Comparison of ENCODE assay signal across 10 mouse cellular contexts in the genomic region with DNA sequence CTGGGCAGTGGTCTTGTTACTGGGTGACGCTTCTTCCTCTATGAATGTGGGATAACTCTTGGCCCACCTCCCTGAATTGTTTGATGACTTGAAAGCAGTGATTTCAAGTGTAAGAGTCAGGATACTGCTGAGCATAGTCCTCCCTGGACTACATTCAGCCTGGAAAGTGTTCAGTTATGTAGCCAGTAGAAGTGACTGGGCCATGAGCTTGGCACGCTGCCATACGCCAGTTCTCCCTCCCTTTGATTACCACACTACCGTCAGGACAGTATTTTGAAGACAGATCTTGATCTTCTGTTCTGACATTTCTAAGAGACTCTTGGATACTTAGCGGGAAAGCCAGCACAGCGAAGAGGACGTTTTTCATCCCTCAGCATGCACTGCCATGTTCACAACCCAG. TPM values are rescaled to one million over a fixed set of nuclear protein-coding genes. Genes with fewer than 3 reads are reported as not detected.
DNase-seq lines count a peak whose midpoint lies in the region; ATAC-seq lines count a peak whose summit lies in the region.
"Had no signal": no experiment of that assay in that cellular context is flagged by ENCODE, and none has a peak within 500 bp of the region (broad histone marks: within the 10 kb centered on the region; RNA-seq: fewer than 3 reads in every experiment).

No protein-coding gene starts in this region.

- peaks cover 44% of the 10 kb centered on the region for H3K4me1 ChIP-seq in heart, embryonic 12.5 days (replicated peaks)
- no peaks in the 10 kb centered on the region for H3K4me1 ChIP-seq in hindbrain, embryonic 12.5 days

- peak; percentile 30 to 40 for DNase-seq in kidney, postnatal 4 days
- no peak for DNase-seq in kidney, adult 11 months
- DNase-seq in adrenal gland, adult 8-10 months, result peak; percentile 53
- DNase-seq in lung, postnatal 25 days (ENCODE audit: low spot score), result peak; percentile 46
- DNase-seq in thymus, postnatal 4 days, result no peak
- DNase-seq: thymus, adult 18-20 months had no signal

- H3K4me2 ChIP-seq in heart, embryonic 12.5 days, result no peak overlapping the region
- H3K4me2 ChIP-seq in hindbrain, embryonic 12.5 days (replicated peaks), result no peak overlapping the region

- no peak overlapping the region for H3K4me3 ChIP-seq in heart, embryonic 12.5 days
- no peak overlapping the region for H3K4me3 ChIP-seq in hindbrain, embryonic 12.5 days
- H3K4me3 ChIP-seq: erythroblast, embryonic 14.5 days had no signal

- no peak; the same call in 1 of the 2 replicates for ATAC-seq in heart, embryonic 12.5 days (ENCODE audit: insufficient number of reproducible peaks, low FRiP score)
- ATAC-seq in hindbrain, embryonic 12.5 days (ENCODE audit: low FRiP score), result no peak

- no peak overlapping the region for H3K9ac ChIP-seq in heart, embryonic 12.5 days
- H3K9ac ChIP-seq in hindbrain, embryonic 12.5 days, result no peak overlapping the region

- 46% methylated on average over 7 of the region's 7 CpGs for WGBS in heart, embryonic 12.5 days
- WGBS in hindbrain, embryonic 12.5 days, result 84% methylated on average over 7 of the region's 7 CpGs

- peak overlapping the region; percentile 52; the same call in 1 of the 2 replicates for H3K27ac ChIP-seq in heart, embryonic 12.5 days (ENCODE audit: poor library complexity, severe bottlenecking)
- H3K27ac ChIP-seq in hindbrain, embryonic 12.5 days, result no peak overlapping the region

- H3K36me3 ChIP-seq in heart, embryonic 12.5 days, result no peaks in the 10 kb centered on the region
- H3K36me3 ChIP-seq in hindbrain, embryonic 12.5 days, result no peaks in the 10 kb centered on the region

- H3K27me3 ChIP-seq in heart, embryonic 12.5 days (replicated peaks), result no peaks in the 10 kb centered on the region
- no peaks in the 10 kb centered on the region for H3K27me3 ChIP-seq in hindbrain, embryonic 12.5 days

- no peaks in the 10 kb centered on the region for H3K9me3 ChIP-seq in heart, embryonic 12.5 days (replicated peaks)
- H3K9me3 ChIP-seq in hindbrain, embryonic 12.5 days (replicated peaks), result no peaks in the 10 kb centered on the region

RNA-seq across cellular contexts. Expression of a gene that starts 40.1 kb away (rescaled TPM):
- total RNA-seq in adrenal gland, adult 8-10 months (2022), result 10 to 100 TPM; 15.1 to 22.1 (median 18.6) TPM
- polyA plus RNA-seq in heart, embryonic 12.5 days (2016; fragmentation: Nextera tagmentation; extraction: Ambion mirVana), result 6.4 and 7.0 TPM in 2 replicates
- polyA plus RNA-seq in hindbrain, embryonic 12.5 days (2016; fragmentation: Nextera tagmentation; extraction: Ambion mirVana), result 4.5 and 4.8 TPM in 2 replicates
- total RNA-seq: common myeloid progenitor, adult 5-6 weeks had no signal
- polyA plus RNA-seq: erythroblast, embryonic 14.5 days had no signal

Comparison
In these comparisons a context has a peak if more than half of its experiments do, and no peak if none do; other contexts are left out.
1. DNase-seq: peak in kidney, postnatal 4 days (2 of 2), adrenal gland, adult 8-10 months (single experiment) and lung, postnatal 25 days (single experiment); none in kidney, adult 11 months (single experiment) and thymus, postnatal 4 days (single experiment).